Mouse (Mus musculus) skeletal muscle tissue, adult 2 months (tissue): ENCODE data around the gene Igdcc4.
"Not testable (repeated sequence)": the region's sequence is repeated elsewhere in the genome, so short reads cannot be mapped to it uniquely, and the experiment has no call there.

Source experiments
- DNase-seq: peaks from one replicate; pipeline ENCODE4 v3.0.0-alpha.2; 2012; ENCODE audit warnings: low read depth, low spot score

Gene Igdcc4

DNA sequence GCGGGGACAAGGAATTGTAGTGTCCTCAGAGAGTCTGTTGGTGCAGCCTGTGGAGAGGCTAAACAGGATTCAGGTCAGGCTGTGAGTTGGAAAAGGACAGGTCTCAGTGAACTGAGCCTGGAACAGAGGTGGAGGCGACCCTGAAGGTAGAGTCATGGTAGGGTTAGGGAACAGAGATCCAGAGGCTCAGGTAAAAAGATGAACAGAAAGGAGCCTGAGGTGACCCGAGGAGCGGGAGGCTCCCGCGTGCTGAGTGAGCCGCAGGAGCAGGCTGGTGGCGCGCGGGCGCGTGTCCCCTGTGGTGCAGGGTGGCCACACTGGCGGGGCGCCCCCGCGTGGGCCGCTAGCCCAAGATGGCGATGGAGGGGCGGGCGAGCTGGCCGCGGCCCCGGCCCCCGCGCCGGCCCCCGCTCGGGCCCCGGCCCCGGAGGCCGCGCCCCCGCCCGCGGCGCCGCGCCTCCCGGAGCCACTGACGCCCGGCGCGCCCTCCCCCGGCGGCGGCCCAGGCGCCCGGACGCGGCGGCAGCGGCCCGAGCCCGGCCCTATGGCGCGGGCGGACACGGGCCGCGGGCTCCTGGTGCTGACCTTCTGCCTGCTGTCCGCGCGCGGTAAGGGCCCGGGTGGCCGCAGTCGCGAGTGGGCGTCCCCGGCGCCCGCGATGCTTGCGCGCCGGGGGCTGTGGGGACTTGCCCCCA is at the start of gene Igdcc4:
Igdcc4 (plus strand) TSS at position 496 of the 695 bp plus-strand sequence.
- DNase-seq, result no peak

DNA sequence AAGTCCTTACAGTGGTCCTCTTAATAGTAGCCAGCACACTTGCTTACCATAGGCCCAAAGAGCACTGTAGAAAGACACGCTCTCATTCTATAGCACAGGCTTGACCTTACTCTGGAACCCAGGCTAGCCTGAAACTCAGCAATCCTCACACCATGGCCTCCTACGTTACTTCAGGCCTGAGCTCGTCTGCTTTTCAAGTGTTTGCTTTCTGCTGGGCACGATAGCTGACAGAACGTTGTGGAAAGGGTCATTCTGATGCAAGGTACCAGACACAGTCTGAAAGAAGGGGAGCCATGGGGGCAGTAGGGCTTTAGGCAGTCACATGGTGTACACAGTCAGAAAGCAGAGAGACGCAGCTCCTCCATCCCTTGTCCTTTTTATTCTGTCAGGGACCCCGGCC is 37.0 kb upstream of the Igdcc4 start:
- DNase-seq, result no peak

DNA sequence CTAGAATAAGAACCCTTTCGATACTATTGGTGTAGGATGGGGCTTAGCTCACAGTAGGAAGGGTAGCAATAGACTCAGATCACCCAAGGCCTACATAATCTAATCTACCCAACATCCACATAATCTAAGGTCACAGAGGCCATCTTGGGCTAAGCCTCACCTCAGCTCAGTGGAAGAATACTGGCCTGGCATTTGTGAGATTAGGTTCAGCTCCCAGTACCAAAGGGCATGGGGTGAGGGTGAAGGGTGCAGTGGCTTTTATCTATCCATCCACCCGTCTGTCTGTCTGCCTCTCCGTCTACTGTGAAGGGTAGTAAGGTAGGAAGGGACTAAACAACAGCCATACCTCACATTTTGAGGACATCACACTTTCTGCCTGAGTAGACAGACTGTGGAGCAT is 30.7 kb upstream of the Igdcc4 start:
- DNase-seq, result no peak

DNA sequence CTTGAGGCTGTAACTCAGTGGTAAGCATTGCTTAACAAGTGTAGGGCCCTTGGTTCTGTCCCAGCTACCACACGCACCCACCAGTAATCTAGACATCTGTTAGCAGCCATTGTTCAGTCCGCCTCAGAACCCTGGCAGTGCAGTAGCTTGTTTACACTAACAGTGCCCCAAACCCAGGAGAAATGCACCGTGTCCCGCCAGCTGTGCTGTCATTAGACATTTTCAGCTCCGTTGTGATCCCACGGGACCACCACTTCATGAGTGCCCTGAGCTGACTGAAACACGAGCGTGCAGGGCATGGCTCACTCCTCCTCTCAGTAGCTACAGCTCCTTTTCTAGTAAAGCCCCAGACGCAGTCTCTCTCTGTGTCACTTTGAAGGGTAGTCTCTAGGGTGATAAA is 27.7 kb upstream of the Igdcc4 start:
- no peak for DNase-seq

DNA sequence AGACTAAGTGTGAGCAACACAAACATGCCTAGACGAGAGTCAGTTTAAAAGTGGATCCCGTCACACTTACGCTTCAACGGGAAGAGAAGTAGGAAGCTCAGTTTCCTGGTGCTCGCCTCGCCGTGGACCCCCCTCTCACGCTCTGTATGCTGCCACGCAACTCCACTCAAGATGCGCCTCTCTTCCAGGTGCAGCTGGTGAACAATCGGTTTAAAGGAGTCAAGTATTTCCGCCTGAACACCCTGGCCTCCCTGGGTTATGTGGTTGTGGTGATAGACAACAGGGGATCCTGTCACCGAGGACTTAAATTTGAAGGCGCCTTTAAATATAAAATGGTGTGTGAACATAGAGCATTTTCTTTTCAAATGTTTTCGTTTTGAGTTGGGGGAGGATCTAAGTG is 27.0 kb upstream of the Igdcc4 start:
- no peak for DNase-seq

DNA sequence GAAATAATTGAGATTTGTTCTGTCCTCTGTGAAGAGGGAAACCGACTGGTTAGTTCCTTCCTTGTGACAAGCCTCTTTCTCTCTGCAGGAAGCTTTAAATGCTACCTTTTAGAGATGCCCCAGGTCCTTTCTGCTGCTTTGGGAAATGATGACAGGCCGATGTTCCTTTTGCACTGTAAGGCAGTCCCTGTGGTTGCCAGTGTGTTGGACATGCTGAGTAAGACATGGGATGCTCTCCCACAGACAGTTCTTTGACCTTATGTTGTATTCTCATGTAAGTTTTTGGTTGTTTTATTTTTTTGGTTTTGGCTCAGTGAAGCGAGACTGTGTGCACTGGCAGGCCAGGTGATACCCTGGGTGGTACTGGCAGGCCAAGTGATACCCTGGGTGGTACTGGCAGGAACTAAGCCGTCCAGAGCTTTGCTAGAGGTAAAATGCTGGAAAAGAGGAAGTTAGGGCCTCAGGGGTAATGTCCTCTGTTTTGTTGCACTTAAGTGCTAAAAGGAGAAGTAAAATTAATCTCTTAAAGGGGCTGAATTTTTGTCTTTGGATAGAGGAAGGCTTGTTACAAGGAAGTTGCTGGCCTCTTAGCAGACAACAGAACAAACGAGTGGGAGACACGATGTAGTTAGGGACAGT is 26.3 kb upstream of the Igdcc4 start:
- DNase-seq, result no peak

DNA sequence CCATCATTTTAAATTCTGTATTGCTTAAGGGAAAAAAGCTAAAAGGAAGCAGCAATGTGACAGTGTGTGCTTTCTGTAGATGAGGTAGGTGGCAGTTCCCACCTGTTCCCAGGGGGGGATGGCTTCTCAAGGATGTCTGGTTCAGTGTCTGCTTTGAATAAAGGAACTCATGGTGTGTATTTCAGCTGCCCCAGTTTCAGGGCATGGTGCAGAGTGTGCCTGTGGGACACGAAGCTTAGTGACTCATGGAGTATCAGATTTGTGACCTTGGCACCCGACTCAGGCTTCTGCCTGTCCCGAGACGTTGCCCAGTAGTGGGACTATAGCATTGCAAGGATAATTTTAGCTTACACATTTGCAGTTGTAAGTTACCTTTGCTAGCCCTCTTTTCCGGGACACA is 23.8 kb upstream of the Igdcc4 start:
- DNase-seq, result peak; percentile 90

DNA sequence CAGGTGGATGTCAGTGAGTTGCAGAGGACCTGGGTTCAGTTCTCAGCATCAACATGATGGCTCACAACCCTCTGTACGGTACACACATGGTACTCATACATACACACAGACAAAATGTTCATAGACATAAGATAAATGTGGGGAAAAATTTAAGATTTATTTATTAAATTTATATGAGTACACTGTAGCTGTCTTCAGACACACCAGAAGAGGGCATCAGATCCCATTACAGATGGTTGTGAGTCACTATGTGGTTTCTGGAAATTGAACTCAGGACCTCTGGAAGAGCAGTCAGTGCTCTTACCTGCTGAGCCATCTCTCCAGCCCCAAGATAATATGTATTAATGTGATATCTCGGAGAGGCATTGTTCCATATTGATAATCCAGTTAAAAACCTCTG is 21.1 kb upstream of the Igdcc4 start:
- DNase-seq, result not testable (repeated sequence)

DNA sequence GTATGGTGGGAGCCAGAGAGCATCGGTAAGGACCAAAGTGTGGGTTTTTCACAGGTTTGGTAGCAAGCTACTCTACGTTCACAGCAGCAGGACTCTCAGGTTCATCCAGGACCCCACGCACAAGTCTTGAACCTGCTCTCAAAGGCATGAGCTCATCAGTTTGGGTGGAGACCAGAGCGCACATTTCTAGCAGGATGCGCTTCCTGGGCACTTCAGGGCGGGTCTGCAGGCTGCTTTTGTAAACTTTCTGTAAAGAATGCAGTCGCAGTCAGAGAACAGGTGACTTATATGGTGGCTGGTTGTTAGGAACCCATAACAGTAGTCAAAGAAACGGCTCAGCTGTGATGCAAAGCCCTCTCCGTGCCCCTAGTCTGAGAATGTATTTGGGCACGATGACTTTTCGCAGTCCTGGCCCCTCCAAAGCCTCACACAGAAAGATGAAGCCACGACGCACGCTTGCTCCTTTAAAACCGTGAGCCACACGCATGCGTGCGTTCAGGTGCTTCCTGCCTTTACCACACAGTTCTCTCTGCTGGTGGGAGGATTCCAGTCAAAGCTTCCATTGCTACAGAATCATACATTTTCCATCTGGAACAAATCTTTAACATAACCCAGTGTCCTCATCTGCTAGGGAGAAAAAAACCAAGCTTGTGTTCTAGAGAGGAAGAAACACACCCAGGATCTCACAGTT is 18.1 kb upstream of the Igdcc4 start:
- no peak for DNase-seq

DNA sequence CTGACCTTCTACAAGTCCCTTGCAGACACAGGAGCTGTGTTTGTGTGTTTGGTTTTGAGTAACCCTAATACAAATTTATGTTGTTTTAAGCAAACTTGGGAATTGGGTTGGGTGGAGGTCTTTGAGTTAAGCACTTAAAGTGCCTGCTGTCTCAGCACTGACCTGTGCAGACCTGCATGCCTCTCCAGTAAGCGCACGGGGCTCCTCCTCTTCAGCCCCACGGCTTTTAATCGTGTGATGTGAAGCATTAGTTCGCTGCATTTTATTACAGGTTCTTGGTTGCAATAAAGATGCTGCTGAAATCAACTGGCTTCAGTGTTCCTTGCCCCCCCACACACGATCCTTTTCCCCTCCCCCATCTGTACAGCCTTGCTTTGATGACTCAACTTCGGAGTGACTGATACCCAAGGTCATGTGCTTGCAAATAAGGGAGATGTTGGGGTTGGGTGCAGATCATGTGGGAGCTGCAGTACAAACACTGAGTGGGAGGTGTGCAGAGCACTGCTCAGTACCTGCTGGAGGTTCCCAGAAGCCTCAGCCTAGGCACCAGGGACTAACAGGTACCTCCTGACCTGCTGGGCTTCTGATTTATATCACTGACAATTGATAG is 17.0 kb upstream of the Igdcc4 start:
- DNase-seq, result no peak

DNA sequence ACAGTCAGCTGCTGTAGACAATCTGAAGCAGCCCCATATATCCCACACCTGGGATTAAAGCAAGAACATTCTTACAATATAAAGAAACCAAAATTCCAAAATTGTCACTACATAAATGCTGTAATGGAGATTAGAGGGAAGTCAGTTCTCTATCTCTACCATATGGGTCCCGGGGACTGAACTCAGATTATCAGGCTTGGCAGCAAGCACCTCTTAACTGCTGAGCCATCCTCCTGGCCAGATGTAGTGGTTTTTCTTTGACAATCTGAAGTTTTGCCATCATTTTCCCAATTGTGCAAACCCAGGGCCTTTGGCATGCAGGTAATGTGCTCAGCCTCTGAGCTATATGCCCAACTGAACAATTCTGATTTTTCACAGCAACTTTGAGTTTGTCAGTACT is 16.0 kb upstream of the Igdcc4 start:
- no peak for DNase-seq

DNA sequence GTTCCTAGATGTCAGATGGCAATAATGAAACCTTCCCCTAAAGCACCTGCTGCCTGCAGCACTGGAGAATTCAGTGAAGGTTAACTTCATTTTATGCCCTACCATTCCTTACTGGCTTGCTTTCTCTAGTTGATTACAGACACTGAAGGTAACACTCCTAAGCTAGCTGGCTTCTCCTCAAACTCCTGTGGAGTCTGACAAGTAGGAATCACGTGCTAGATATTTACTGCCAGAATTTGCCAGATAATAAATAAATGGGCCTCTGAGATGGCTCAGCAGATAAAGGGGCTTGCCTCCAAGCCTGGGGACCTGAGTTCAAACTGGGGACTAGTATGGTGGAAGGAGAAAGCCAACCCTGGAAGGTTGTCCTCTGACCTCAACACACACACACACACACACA is 14.5 kb upstream of the Igdcc4 start:
- DNase-seq, result no peak

DNA sequence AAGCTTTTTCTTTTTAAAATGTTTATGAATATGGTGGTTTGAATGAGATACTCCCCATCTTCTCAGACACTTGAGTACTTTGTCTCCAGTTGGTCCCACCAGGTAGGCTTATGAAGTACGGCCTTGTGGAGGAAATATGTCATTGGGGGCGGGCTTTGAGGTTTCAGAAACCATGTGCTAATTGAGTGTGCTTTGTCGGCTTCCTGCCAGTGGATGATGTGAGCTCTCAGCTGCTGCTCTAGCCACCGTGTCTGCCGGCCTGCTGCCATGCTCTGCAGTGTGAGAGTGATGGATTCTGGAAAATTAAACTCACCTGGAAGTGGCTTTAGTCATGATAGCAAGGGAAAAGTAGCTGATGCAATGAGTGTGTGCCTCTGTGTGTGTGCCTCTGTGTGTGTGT is 13.8 kb upstream of the Igdcc4 start:
- no peak for DNase-seq

DNA sequence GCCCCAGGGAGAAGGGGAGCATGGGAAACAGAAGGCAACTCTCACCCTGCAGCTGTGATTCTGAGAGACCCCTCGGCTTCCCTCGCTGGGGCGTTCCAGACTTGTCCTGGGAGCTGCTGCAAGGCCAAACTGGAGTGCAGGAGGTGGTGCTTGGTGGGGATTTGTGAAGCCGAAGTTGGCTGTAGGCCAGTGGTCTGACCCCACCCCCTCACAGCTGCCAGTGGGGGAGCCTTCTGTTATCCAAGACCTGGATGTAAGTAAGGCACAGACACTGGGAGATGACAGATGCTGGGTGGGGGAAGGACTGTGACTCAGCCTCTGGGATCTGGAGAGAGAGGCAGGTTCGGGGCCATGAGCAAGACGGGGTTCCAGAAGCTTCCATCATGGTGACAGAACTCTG is 7.0 kb upstream of the Igdcc4 start:
- peak; percentile 74 for DNase-seq

DNA sequence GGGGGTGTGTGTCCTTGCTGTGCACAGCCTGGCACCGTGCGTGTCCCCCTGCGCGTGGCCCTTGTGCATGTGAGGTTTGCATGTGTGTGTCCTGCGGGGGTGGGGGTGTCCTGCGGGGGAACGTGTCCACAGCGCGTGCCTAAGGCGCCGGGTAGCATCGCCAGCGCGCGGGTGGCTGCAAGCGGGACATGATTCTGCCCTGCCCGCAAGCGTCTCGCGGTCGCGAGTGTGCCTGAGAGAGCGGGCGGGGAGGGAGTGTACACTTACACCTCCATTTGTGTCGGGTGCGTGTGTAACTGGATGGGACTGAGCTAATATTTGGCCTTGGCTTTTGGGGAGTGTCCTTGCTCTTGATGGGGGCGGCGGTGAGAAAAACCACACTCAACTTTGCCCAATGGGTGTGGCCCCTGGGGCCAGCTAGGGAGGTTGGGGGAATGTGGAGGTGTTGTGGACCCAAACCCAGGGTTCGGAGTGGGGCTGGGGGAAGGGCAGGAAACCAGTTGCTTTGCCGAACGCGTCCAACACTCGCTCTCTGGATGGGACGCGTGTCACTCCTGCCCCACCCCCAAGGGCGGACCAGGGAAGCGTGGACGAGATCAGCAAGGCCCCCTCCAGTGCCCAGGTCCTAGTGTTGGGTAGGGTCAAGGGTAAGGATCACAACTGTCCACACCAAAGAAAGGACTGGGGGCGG is 545 bp downstream of the Igdcc4 start:
- DNase-seq, result no peak

DNA sequence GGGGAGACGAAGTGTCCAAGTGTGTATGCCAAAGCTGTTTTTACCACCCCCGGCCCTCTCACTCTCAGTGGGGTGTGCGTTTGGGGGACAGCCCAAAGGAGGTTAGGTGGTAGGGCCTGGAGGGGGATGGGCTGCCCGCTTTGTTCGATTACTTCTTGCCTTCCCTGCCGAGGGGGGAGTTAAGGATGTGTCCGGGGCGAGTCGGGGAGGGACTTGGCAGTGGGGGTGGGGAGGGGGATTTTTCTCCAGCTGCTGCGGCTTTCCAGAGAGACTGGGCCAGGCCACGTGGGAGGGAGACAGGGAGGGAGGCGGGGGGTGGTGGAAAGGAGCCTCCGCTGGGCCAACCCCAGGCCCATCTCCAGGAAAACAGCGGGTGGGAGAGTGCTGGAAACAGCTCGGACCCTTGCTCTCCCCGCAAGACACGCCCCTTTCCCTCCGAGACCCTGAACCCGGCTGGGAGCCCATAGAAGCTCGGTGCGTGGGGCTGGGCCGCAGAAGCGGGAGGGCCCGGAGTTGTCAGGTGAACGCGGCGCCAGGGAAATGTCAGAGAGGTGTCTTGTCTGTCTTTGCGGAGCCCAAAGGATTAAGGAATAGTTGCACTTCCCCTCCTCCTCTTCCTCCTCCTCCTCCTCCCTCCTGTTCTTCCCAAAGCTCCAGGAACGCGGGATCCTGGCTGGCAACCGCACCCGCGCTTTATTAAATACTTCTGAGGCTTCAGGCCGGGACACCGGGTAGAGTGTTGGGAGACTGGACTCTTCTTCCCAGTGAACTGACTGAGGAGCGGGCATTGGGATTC is 1.3 kb downstream of the Igdcc4 start:
- DNase-seq, result no peak

DNA sequence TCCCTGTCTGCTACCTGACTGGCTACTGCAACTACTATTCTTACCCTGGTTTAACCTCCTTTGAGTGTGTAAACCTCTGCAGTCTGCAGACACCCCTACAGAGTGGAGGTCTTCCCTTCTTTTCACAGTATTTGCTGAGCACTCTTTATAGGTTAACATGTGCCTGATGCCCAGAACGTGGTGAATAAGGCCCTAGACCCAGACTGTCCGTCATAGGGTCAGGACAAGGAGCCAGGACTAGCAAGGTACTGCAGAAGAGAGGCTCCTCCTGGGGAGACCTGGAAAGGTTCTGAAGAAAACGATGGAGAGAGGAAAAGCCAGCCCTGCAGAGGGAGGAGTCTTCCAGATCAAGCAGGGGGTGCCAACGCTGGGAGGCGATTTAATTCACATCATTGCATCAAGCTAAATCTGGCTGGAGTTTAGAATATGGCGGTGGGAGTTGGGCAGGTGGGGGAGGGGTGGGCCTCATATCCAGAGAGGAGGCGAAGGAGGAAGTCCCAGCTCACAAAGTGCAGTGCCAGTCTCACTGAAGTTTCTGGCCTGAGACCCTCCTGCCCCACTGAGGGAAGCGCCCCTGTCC is 2.0 kb downstream of the Igdcc4 start:
- no peak for DNase-seq

DNA sequence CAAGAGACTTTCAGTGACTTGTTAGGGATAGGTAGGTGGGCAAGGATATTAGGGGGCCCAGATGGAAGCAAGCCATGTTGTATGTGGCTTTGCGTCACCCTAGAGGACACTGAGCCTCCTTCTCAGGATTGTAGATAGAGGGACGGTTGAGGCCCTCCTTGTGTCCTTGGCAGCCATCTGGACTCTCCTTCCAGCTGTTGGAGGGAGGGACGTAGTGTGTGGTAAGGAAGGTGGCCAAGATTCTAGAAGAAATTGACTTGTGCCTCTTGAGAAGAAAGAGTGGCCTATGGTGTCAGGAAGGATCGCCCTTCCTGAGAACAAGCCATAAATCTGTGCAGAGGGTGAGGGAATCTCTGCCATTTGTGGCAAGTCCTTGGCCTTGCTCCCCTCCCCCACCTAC is 5.5 kb downstream of the Igdcc4 start:
- DNase-seq, result no peak

DNA sequence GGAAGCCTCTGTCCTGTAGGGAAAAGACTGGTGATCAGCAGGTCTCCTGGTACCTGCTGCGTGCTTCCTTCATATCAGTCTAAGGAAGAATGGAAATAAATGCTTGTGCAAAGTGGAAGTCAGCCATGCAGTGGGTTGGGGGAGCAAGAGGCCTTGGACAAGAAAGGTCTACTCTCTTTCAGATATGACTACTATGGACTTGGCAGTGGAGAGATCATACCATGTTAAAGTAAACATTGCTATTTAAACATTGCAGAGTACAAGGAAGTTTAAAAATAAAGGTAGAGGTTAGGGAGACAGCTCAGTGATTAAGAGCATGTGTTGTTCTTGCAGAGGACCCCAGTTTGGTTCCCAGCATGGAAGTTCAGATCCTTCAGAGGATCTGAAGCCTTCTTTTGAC is 6.6 kb downstream of the Igdcc4 start:
- DNase-seq, result no peak

DNA sequence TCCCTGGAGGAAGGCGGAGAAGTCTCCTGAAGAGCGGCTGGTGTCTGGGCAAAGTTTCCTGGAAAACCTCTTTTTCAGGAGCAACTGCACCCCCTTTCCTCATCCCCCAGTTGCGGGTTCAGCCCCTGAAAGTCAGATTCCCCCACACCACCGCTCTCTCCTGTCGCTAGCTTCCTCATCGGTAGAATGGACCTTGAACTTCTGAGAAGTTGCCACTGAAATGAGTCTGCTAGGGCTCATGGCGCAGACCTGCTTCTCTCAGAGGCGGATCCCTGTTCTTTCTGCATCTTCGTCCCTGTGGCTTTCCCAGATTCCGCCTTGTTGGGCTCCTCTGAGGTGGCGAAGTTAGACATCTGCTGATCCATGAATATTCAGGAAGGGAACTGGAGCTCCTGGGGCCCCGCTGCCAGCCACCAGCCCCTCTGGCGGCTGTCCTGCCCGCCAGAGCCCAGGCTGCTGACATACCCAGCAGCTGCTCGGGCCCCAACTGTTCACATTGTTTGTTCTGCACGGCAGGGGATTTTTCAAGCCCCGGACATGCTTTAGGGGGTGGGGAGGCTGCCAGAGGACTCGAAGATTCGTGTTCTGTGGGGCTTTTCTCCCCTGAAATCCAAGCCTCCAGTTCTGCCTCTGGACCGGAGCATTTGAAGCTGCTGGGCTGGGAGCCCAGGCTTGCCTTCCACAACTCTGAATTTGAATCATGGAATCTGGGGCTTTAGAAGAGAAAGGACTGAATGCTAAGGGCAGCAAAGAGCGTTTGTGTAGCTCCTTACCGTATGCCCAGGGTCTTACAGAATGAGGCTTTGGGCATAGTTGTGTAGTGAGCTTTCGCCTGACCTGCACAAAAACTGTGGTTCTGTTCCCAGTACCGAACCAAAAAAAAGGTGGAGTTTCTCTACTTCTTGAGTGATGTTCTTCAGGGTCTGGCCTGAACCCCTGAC is 8.1 kb downstream of the Igdcc4 start:
- no peak for DNase-seq
